Mouse (Mus musculus): ENCODE measurements around the gene Izumo3. TPM values are rescaled to one million over a fixed set of nuclear protein-coding genes. Genes with fewer than 3 reads are reported as not detected.

The Izumo3 gene
- not detected for total RNA-seq (2023)

GRCm38 (mm10) chr4:92147134-92147533, at the start of gene Izumo3:
Izumo3 (minus strand) TSS chr4:92147234.

GRCm38 (mm10) chr4:92191649-92192048, 44.6 kb upstream of the Izumo3 start, which contains the start of gene Gm12666:
Gm12666 (minus strand) TSS chr4:92191749.

Other genes with a start within 250 kb of the Izumo3 start
- 4.4 TPM for gene Gm12666, start 44.5 kb upstream of the Izumo3 start, total RNA-seq (2023)

All from CD4-positive naive resting alpha-beta T cell, adult 57 days (primary cell).